Mouse (Mus musculus) forebrain, embryonic 13.5 days (tissue): Measurements from ENCODE around the gene Csf2. TPM values are rescaled to one million over a fixed set of nuclear protein-coding genes. Genes with fewer than 3 reads are reported as not detected.
"Not testable (repeated sequence)": the region's sequence is repeated elsewhere in the genome, so short reads cannot be mapped to it uniquely, and the experiment has no call there.

Experiments used
- ATAC-seq: fragments of 200-750 bp; cut with Nextera tagmentation; 2 replicates; pipeline ENCODE4 v1.8.0; 2017
- H3K27ac ChIP-seq: fragments of 300-500 bp; sonication (generic); 2 replicates; pipeline ENCODE4 v1.5.1; 2015; ENCODE audit warnings: inconsistent platforms, mild to moderate bottlenecking, moderate library complexity
- H3K27me3 ChIP-seq: fragments of 300-500 bp; sonication (generic); 2 replicates; pipeline ENCODE4 v1.6.1; 2015; ENCODE audit warnings: mild to moderate bottlenecking, inconsistent platforms
- H3K36me3 ChIP-seq: fragments of 300-500 bp; sonication (generic); 2 replicates; pipeline ENCODE4 v1.6.1; 2015; ENCODE audit warnings: mild to moderate bottlenecking, inconsistent platforms; ENCODE audit not compliant: poor library complexity, severe bottlenecking
- H3K4me1 ChIP-seq: fragments of 300-500 bp; sonication (generic); 2 replicates; pipeline ENCODE4 v1.6.1; 2015; ENCODE audit warnings: inconsistent platforms
- H3K4me2 ChIP-seq: fragments of 300-500 bp; sonication (generic); 2 replicates; pipeline ENCODE4 v1.6.1; 2015; ENCODE audit warnings: inconsistent platforms, mild to moderate bottlenecking, moderate library complexity
- H3K4me3 ChIP-seq: fragments of 300-500 bp; sonication (generic); 2 replicates; pipeline ENCODE4 v1.5.1; 2015; ENCODE audit warnings: mild to moderate bottlenecking, inconsistent platforms
- H3K9ac ChIP-seq: fragments of 300-500 bp; sonication (generic); 2 replicates; pipeline ENCODE4 v1.6.1; 2015; ENCODE audit warnings: mild to moderate bottlenecking, inconsistent platforms
- H3K9me3 ChIP-seq: fragments of 300-500 bp; sonication (generic); replicated peaks from 2 replicates; pipeline ENCODE4 v1.6.1; 2016; ENCODE audit warnings: inconsistent platforms
- WGBS: fragments of 180-500 bp; shearing (Covaris S2); methylation state at CpG from one replicate; pipeline ENCODE4 v1.1.7; 2015; 5-methylcytosine and 5-hydroxymethylcytosine counted together
- polyA plus RNA-seq: library from polyadenylated mRNA; unstranded; fragments of >200 nt; fragmentation: Nextera tagmentation; extraction: Ambion mirVana; gene quantifications from 2 replicates; pipeline ENCODE4 v1.2.1, GENCODE M21; 2015

Csf2 gene
- polyA plus RNA-seq, result not detected in 2 replicates

- no peak within 1 kb of the TSS for H3K4me2 ChIP-seq
- WGBS, result 57% methylated on average over 11 of the region's 11 CpGs
- no peak within 1 kb of the TSS for H3K27ac ChIP-seq
- no peak within 1 kb of the TSS for H3K4me3 ChIP-seq
- no peaks in the 10 kb centered on the region for H3K27me3 ChIP-seq
- H3K4me1 ChIP-seq, result no peaks in the 10 kb centered on the region
- H3K36me3 ChIP-seq, result no peaks in the 10 kb centered on the region
- no peak within 1 kb of the TSS for H3K9ac ChIP-seq
- H3K9me3 ChIP-seq, result no peaks in the 10 kb centered on the region
- ATAC-seq, result no peak
These were observed at the start of gene Csf2 for GRCm38 (mm10) chr11:54248940-54249717. Gene Csf2 (minus strand): TSS chr11:54249667.

GRCm38 (mm10) chr11:54298777-54299176 lies 49.3 kb upstream of the Csf2 start:
- no peak for ATAC-seq
- H3K27me3 ChIP-seq, result no peaks in the 10 kb centered on the region
- no peak overlapping the region for H3K4me2 ChIP-seq
- H3K4me3 ChIP-seq, result no peak overlapping the region
- no peaks in the 10 kb centered on the region for H3K36me3 ChIP-seq
- H3K9ac ChIP-seq, result no peak overlapping the region
- peaks cover 8% of the 10 kb centered on the region for H3K4me1 ChIP-seq
- no peak overlapping the region for H3K27ac ChIP-seq
- H3K9me3 ChIP-seq, result peaks cover 4% of the 10 kb centered on the region; the same call in 1 of the 2 replicates

GRCm38 (mm10) chr11:54297471-54297870 lies 48.0 kb upstream of the Csf2 start:
- H3K9me3 ChIP-seq, H3K9ac ChIP-seq, H3K4me2 ChIP-seq, ATAC-seq, H3K27ac ChIP-seq, H3K36me3 ChIP-seq, H3K4me1 ChIP-seq, H3K27me3 ChIP-seq, H3K4me3 ChIP-seq: not testable (repeated sequence)
- 89% methylated on average over 2 of the region's 2 CpGs for WGBS

- Histone ChIP-seq H3K4me2 (no peak overlapping the region), H3K4me1 (no peaks in the 10 kb centered on the region), H3K9ac (no peak overlapping the region), H3K4me3 (no peak overlapping the region), H3K27me3 (no peaks in the 10 kb centered on the region), H3K36me3 (no peaks in the 10 kb centered on the region), H3K9me3 (peaks cover 4% of the 10 kb centered on the region; the same call in 1 of the 2 replicates), H3K27ac (no peak overlapping the region)
- ATAC-seq, result no peak
- WGBS, result 90% methylated on average over 1 of the region's 1 CpGs
These were observed 47.3 kb upstream of the Csf2 start for GRCm38 (mm10) chr11:54296734-54297133.

GRCm38 (mm10) chr11:54295971-54296370 lies 46.5 kb upstream of the Csf2 start:
- no peak for ATAC-seq
- H3K4me3 ChIP-seq, result no peak overlapping the region
- H3K27me3 ChIP-seq, result no peaks in the 10 kb centered on the region
- H3K36me3 ChIP-seq, result no peaks in the 10 kb centered on the region
- 90% methylated on average over 4 of the region's 4 CpGs for WGBS
- peaks cover 4% of the 10 kb centered on the region; the same call in 1 of the 2 replicates for H3K9me3 ChIP-seq
- no peaks in the 10 kb centered on the region for H3K4me1 ChIP-seq
- no peak overlapping the region for H3K27ac ChIP-seq
- H3K4me2 ChIP-seq, result no peak overlapping the region
- no peak overlapping the region for H3K9ac ChIP-seq

- no peak for ATAC-seq
- peaks cover 4% of the 10 kb centered on the region; the same call in 1 of the 2 replicates for H3K9me3 ChIP-seq
- WGBS, result 83% methylated on average over 12 of the region's 12 CpGs
These were observed 44.7 kb upstream of the Csf2 start for GRCm38 (mm10) chr11:54293980-54294807.

GRCm38 (mm10) chr11:54292163-54292562 lies 42.7 kb upstream of the Csf2 start:
- Histone ChIP-seq H3K27ac (no peak overlapping the region), H3K27me3 (no peaks in the 10 kb centered on the region), H3K4me2 (no peak overlapping the region), H3K9ac (no peak overlapping the region), H3K4me3 (no peak overlapping the region), H3K36me3 (no peaks in the 10 kb centered on the region), H3K4me1 (no peaks in the 10 kb centered on the region), H3K9me3 (peaks cover 1% of the 10 kb centered on the region; the same call in 1 of the 2 replicates)
- ATAC-seq, result no peak
- WGBS, result 94% methylated on average over 2 of the region's 2 CpGs

More at GRCm38 (mm10) chr11:54293980-54294807, 44.7 kb upstream of the Csf2 start:
- H3K27me3 ChIP-seq, result no peaks in the 10 kb centered on the region
- no peak overlapping the region for H3K4me2 ChIP-seq
- no peak overlapping the region for H3K9ac ChIP-seq
- H3K4me1 ChIP-seq, result no peaks in the 10 kb centered on the region
- no peak overlapping the region for H3K27ac ChIP-seq
- H3K36me3 ChIP-seq, result no peaks in the 10 kb centered on the region
- H3K4me3 ChIP-seq, result no peak overlapping the region

- Histone ChIP-seq H3K27ac (no peak overlapping the region), H3K36me3 (no peaks in the 10 kb centered on the region), H3K9ac (no peak overlapping the region), H3K4me1 (no peaks in the 10 kb centered on the region), H3K4me2 (no peak overlapping the region), H3K27me3 (no peaks in the 10 kb centered on the region), H3K4me3 (no peak overlapping the region), H3K9me3 (no peaks in the 10 kb centered on the region)
- no peak for ATAC-seq
- WGBS, result 85% methylated on average over 8 of the region's 8 CpGs
These were observed 38.5 kb upstream of the Csf2 start for GRCm38 (mm10) chr11:54287821-54288453.

GRCm38 (mm10) chr11:54271437-54271949 lies 22.0 kb upstream of the Csf2 start:
- WGBS, result 86% methylated on average over 5 of the region's 5 CpGs

GRCm38 (mm10) chr11:54269191-54269896 lies 19.9 kb upstream of the Csf2 start:
- no peak overlapping the region for H3K9ac ChIP-seq
- H3K9me3 ChIP-seq, result no peaks in the 10 kb centered on the region
- H3K4me2 ChIP-seq, result no peak overlapping the region
- no peaks in the 10 kb centered on the region for H3K36me3 ChIP-seq
- H3K27me3 ChIP-seq, result no peaks in the 10 kb centered on the region
- WGBS, result 86% methylated on average over 3 of the region's 3 CpGs
- no peaks in the 10 kb centered on the region for H3K4me1 ChIP-seq
- ATAC-seq, result no peak
- H3K4me3 ChIP-seq, result no peak overlapping the region
- no peak overlapping the region for H3K27ac ChIP-seq

More at GRCm38 (mm10) chr11:54271437-54271949, 22.0 kb upstream of the Csf2 start:
- H3K36me3 ChIP-seq, result no peaks in the 10 kb centered on the region
- H3K4me1 ChIP-seq, result no peaks in the 10 kb centered on the region
- no peak overlapping the region for H3K9ac ChIP-seq
- no peak overlapping the region for H3K4me3 ChIP-seq
- no peak for ATAC-seq
- H3K4me2 ChIP-seq, result no peak overlapping the region
- H3K27me3 ChIP-seq, result no peaks in the 10 kb centered on the region
- no peak overlapping the region for H3K27ac ChIP-seq
- H3K9me3 ChIP-seq, result no peaks in the 10 kb centered on the region

- H3K27me3 ChIP-seq, result no peaks in the 10 kb centered on the region
- H3K9ac ChIP-seq, result no peak within 1 kb of the TSS
- no peaks in the 10 kb centered on the region for H3K9me3 ChIP-seq
- H3K36me3 ChIP-seq, result no peaks in the 10 kb centered on the region
- WGBS, result 81% methylated on average over 6 of the region's 6 CpGs
- H3K4me2 ChIP-seq, result no peak within 1 kb of the TSS
- ATAC-seq, result no peak
- H3K4me3 ChIP-seq, result no peak within 1 kb of the TSS
- no peaks in the 10 kb centered on the region for H3K4me1 ChIP-seq
- H3K27ac ChIP-seq, result no peak within 1 kb of the TSS
These were observed 17.7 kb upstream of the Csf2 start, which contains the start of gene Il3 for GRCm38 (mm10) chr11:54267177-54267576. Gene Il3 (minus strand): TSS chr11:54267277.
